Mouse (Mus musculus) adrenal gland, postnatal 36 days (tissue): ENCODE measurements around the gene Ceacam16. TPM values are rescaled to one million over a fixed set of nuclear protein-coding genes. Genes with fewer than 3 reads are reported as not detected.

Experiments used
- DNase-seq, 2 experiments: peaks; one replicate each; pipeline ENCODE4 v3.0.0; 2021; ENCODE audit warnings: mixed read lengths in 1 of 2
- total RNA-seq, 2 experiments: library from RNA; stranded (reverse); gene quantifications; 2 replicates each; pipeline ENCODE4 v1.2.3; 2021

The Ceacam16 gene
- total RNA-seq, 2 experiments from 2014 or later = not detected

DNA sequence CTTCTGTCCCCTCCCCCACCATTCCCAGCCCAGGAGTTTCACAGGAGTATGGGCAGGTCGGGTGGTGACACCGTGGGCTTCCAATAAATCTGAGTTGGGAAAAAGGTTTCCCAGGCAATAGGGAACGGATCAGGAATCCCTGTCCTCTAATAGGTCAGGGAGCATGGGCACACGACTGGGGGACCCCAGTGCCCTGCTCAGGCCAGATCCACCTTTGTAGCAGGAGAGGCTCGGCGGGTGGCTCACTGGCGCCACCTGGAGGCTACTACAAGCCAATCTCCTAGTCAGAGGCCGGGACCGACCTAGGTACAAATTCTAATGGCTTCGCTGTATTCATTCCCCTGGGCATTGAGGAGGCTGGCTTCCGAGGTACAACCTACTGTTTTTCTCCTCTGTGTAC is 17.5 kb downstream of the Ceacam16 start:
- peak; percentile 81 to 87 for DNase-seq

- DNase-seq = peak in 1 of 2 experiments; percentile 65
These were observed 18.1 kb downstream of the Ceacam16 start for GRCm38 (mm10) chr7:19842885-19843504.

DNA sequence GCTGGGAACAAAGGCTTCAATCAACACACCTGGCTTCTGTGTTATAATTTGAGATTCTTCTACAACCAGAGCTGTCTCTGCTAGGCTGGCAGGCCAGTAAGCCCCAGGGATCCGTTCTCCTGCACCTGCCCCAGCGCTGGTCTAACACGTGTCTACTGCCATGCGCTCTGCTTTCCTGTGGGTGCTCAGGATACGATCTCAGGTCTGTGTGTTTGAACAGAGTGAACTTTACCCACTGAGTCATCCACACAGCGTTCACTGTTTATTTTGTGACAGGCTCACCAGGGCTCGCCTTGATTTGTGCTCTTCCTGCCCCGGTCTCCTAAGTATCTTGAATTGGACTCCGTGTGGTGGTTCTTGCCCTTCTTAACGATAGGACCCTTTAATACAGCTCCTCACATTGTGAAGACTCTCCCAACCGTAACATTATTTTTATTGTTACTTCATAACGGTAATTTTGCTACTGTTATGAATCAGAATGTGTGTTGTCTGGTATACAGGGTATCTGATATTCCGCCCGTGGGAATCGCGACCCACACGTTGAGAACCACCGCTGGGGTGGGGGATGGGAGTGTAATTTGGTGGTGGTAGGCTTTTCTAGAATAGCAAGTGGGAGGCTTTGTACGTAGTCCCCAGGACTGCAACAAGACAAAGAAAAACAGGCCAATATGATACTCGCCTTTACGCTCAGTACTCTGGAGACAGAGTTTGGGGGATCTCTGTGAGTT is 19.2 kb downstream of the Ceacam16 start:
- peak in 1 of 2 experiments; percentile 37 for DNase-seq

DNA sequence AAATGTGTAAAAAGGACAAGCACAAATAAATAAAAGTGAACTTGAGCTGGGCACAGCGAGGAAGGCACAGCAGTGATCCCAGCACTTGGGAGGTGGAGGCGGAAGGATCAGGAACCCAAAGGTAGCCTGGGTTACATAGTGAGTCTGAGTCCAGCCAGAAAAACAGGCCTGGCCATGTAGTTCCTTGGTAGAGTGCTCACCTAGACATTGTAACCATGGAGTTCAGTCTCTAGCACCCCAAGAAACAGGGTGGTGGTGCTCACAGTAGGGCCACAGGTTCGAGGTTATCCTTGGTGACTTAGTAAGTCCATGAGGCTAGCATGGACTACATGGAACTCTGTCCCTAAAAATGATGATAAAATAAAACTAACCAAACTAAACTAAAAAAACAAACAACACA is 20.2 kb downstream of the Ceacam16 start:
- DNase-seq = no peak

GRCm38 (mm10) chr7:19840371-19840770 is 20.7 kb downstream of the Ceacam16 start:
- no peak for DNase-seq

GRCm38 (mm10) chr7:19836843-19837242 is 24.3 kb downstream of the Ceacam16 start:
- DNase-seq = peak; percentile 53 to 65

GRCm38 (mm10) chr7:19834055-19834454 is 27.0 kb downstream of the Ceacam16 start:
- DNase-seq = no peak

DNA sequence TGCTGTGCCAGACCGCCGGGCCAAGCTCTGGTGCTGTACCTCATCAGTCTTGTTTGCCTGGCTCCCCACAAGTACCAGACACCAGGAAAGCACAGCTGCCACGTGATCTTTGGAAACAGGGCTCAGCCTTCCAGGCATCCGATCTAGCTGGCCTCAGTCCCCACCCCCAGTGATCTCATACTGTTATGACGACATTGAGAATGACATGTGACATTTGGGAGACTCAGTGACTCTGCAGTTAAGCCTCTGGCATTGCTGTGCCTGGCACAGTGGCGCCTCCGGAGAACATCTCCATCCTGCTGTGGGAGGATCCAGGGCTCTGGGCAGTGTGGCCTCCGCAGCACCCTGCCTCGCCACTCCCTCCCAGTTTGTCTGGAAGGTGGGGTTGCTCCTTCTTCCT is 29.3 kb downstream of the Ceacam16 start:
- DNase-seq = peak; percentile 61 to 75

GRCm38 (mm10) chr7:19830682-19831156 is 30.4 kb downstream of the Ceacam16 start:
- DNase-seq = peak; percentile 99

- no peak for DNase-seq
These were observed 31.4 kb downstream of the Ceacam16 start for GRCm38 (mm10) chr7:19829694-19830093.

- no peak for DNase-seq
These were observed 34.3 kb downstream of the Ceacam16 start for GRCm38 (mm10) chr7:19826756-19827155.

DNA sequence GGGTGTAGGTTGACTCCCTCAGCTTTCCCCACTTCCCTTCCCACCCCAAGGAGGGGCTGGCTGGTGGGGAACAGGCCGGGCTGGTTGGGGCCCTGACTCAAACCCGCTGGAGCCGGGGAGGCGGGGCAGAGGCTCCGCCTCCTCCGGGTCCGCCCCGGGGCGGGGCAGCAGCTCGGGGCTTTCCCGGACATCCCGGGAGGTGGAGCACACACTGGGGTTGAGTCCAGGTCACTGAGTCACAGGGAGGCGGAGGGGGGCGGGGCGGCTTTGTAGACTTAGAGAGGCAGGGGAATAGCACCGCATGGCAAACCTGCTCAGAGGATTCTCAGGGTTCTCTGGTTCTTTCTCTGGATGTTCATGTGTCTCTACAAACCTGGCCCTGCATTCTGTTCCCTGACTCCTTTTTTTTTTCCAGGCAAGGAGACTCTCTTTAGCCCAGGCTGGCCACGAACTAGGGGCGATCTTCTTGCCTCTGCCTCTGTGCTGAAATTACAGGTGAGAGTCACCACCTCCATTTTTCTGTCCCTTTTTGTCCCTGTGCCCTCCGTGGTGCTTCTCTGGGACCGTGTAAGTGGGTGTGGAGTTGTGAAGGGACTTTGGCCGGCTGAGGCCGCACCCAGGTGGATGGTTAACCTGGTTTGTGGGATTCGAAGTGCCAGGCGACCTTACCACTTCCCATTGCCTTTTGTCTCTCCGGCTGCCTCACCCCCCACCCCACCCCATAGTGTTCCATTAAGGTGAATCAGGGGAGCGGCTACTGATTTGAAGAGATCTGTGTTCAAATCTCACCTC is 36.7 kb downstream of the Ceacam16 start:
- peak; percentile 95 to 98 for DNase-seq

GRCm38 (mm10) chr7:19823256-19824181 is 37.6 kb downstream of the Ceacam16 start:
- peak; percentile 34 to 52 for DNase-seq

DNA sequence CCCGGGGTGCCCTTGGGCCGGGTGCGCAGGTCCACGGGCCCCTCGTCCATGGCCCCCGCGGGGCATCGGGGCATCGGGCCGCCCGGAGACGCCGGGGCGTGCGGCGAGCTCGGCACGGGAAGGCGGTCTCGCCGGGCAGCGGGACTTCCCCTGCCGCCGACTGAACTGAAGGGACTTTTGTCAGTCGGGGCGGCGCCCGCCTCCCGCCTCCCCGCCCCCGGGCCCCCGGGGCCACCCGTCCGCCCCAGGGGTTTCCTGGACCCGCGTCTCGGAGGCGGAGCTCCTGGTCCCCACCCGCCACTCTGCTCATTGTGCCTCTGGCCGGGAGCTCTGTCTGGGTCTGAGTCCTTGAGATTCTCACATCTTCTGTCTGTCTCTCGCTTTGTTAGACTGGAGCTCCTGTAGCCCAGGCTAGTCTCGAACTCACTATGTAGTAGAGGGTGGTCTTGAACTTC is 38.5 kb downstream of the Ceacam16 start, which contains the start of gene Bcl3:
Gene Bcl3, minus strand, starts transcription at position 167 of the 455 bp plus-strand sequence.
- DNase-seq = peak; percentile 81 to 91

- peak; percentile 36 to 65 for DNase-seq
These were observed 38.9 kb downstream of the Ceacam16 start for GRCm38 (mm10) chr7:19822193-19822592.

GRCm38 (mm10) chr7:19821633-19822032 is 39.5 kb downstream of the Ceacam16 start:
- no peak for DNase-seq

GRCm38 (mm10) chr7:19820347-19821048 is 40.6 kb downstream of the Ceacam16 start:
- no peak for DNase-seq

DNA sequence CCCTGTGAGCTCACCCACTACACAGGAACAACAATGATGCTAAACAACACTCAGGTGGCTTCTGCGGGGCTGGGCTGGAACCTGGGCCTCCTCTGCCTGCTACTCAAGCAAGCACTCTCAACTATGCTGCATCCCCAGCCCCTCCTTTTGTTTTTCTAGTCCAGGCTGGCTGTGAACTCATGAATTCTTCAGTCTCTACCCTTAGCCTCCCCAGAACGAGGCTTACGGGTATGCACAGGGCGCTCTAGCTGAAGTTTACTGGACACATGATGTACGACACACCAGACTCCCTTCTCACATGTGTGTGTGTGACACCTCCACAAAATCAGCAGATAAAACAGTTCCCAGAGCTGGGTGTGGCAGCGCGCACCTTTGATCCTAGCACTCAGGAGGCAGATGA is 42.2 kb downstream of the Ceacam16 start:
- DNase-seq = no peak

- peak; percentile 64 to 72 for DNase-seq
These were observed 42.7 kb downstream of the Ceacam16 start for GRCm38 (mm10) chr7:19818440-19818839.

GRCm38 (mm10) chr7:19817382-19818105 is 43.6 kb downstream of the Ceacam16 start:
- peak; percentile 28 to 68 for DNase-seq
